Mouse (Mus musculus) limb, embryonic 11.5 days (tissue): ENCODE measurements at regions not wholly inside any gene's neighbourhood (a gene's known extent, or its start where the extent isn't known, plus 50 kb on each side); places are given as distances from the start of the nearest gene placed in this dataset.
"Not testable (repeated sequence)": the region's sequence is repeated elsewhere in the genome, so short reads cannot be mapped to it uniquely, and the experiment has no call there.

ENCODE experiments used
- ATAC-seq: fragments of 200-750 bp; cut with Nextera tagmentation; 2 replicates; pipeline ENCODE4 v1.8.0; 2017; ENCODE audit warnings: low read depth; ENCODE audit not compliant: insufficient number of reproducible peaks, low FRiP score, low TSS enrichment
- DNase-seq: peaks from one replicate; pipeline ENCODE4 v3.0.0-alpha.2; 2015; ENCODE audit warnings: low spot score
- H3K27ac ChIP-seq: fragments of 300-500 bp; sonication (generic); replicated peaks from 2 replicates; pipeline ENCODE4 v1.5.1; 2014; ENCODE audit warnings: low read depth, mild to moderate bottlenecking, low read length
- H3K27me3 ChIP-seq: fragments of 300-500 bp; sonication (generic); 2 replicates; pipeline ENCODE4 v1.6.1; 2014; ENCODE audit warnings: mild to moderate bottlenecking, low read length, mixed read lengths; ENCODE audit not compliant: control insufficient read depth, insufficient read depth
- H3K36me3 ChIP-seq: fragments of 300-500 bp; sonication (generic); 2 replicates; pipeline ENCODE4 v1.6.1; 2014; ENCODE audit warnings: mild to moderate bottlenecking, low read length, moderate library complexity, mixed read lengths; ENCODE audit not compliant: control insufficient read depth, insufficient read depth
- H3K4me1 ChIP-seq: fragments of 300-500 bp; sonication (generic); 2 replicates; pipeline ENCODE4 v1.6.1; 2014; ENCODE audit warnings: low read length, mixed read lengths; ENCODE audit not compliant: control insufficient read depth, insufficient read depth
- H3K4me2 ChIP-seq: fragments of 300-500 bp; sonication (generic); 2 replicates; pipeline ENCODE4 v1.6.1; 2014; ENCODE audit warnings: low read depth, mild to moderate bottlenecking, moderate library complexity; ENCODE audit not compliant: severe bottlenecking
- H3K4me3 ChIP-seq: fragments of 300-500 bp; sonication (generic); 2 replicates; pipeline ENCODE4 v1.5.1; 2014; ENCODE audit warnings: low read depth, low read length
- H3K9ac ChIP-seq: fragments of 300-500 bp; sonication (generic); 2 replicates; pipeline ENCODE4 v1.6.1; 2014; ENCODE audit warnings: mild to moderate bottlenecking, low read length
- H3K9me3 ChIP-seq: fragments of 300-500 bp; sonication (generic); 2 replicates; pipeline ENCODE4 v1.6.1; 2016; ENCODE audit warnings: low read length; ENCODE audit not compliant: control insufficient read depth
- WGBS: fragments of 180-500 bp; shearing (Covaris S2); extraction: QIAGEN DNeasy Blood & Tissue Kit; methylation state at CpG from one replicate; pipeline ENCODE4 v1.1.7; 2014; 5-methylcytosine and 5-hydroxymethylcytosine counted together

- Histone ChIP-seq H3K27me3 (no peaks in the 10 kb centered on the region), H3K27ac (no peak overlapping the region), H3K4me1 (peaks cover 6% of the 10 kb centered on the region; the same call in 1 of the 2 replicates), H3K4me3 (no peak overlapping the region), H3K9me3 (no peaks in the 10 kb centered on the region), H3K36me3 (no peaks in the 10 kb centered on the region), H3K4me2 (no peak overlapping the region), H3K9ac (no peak overlapping the region)
- ATAC-seq (no peak), DNase-seq (no peak)
- 83% methylated on average over 7 of the region's 7 CpGs for WGBS
These were observed 87.7 kb upstream of the Gmds start for GRCm38 (mm10) chr13:32426199-32426598.

DNA sequence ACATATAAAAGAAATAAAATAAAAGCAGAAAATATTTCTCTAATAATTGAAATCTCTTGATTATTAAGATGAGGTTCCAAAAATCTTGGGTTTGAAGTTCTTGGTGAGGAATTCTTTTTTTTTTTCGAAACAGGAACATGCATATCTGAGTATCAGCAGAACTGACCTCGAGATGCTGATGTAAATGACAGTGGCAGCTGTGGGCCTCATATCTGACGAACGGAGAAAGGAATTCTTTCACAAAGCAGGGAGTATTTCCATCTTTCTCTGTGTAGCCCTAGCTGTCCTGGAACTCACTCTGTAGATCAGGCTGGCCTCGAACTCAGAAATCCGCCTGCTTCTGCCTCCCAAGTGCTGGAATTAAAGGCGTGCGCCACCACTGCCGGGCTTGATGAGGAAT is 86.0 kb upstream of the Gmds start:
- H3K4me2 ChIP-seq, H3K9me3 ChIP-seq, H3K27ac ChIP-seq, DNase-seq, H3K4me3 ChIP-seq, H3K36me3 ChIP-seq, ATAC-seq, H3K27me3 ChIP-seq, H3K4me1 ChIP-seq, H3K9ac ChIP-seq: not testable (repeated sequence)
- 92% methylated on average over 9 of the region's 9 CpGs for WGBS

DNA sequence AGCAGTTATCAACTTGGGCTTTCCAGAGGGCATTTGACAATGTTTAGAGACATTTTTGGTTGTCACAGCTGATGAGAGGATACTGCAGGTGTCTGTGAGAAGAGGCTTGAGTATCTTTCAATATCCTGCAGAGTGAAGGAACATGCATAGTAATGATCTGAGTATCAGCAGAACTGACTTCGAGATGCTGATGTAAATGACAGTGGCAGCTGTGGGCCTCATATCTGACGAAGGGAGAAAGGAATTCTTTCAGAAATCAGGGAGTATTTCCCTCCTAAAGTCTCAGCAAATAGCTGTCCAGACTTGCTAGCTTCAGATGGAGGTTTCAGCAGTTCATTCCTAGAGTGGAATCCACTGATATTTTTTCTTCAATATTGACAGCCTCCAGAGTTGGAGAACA is 83.9 kb upstream of the Gmds start:
- H3K27ac ChIP-seq: no peak overlapping the region
- H3K4me3 ChIP-seq: no peak overlapping the region
- no peaks in the 10 kb centered on the region for H3K36me3 ChIP-seq
- no peak overlapping the region for H3K9ac ChIP-seq
- DNase-seq (no peak), ATAC-seq (no peak)
- H3K9me3 ChIP-seq: no peaks in the 10 kb centered on the region
- H3K4me1 ChIP-seq: no peaks in the 10 kb centered on the region
- WGBS: 66% methylated on average over 2 of the region's 2 CpGs
- H3K27me3 ChIP-seq: no peaks in the 10 kb centered on the region
- no peak overlapping the region for H3K4me2 ChIP-seq

DNA sequence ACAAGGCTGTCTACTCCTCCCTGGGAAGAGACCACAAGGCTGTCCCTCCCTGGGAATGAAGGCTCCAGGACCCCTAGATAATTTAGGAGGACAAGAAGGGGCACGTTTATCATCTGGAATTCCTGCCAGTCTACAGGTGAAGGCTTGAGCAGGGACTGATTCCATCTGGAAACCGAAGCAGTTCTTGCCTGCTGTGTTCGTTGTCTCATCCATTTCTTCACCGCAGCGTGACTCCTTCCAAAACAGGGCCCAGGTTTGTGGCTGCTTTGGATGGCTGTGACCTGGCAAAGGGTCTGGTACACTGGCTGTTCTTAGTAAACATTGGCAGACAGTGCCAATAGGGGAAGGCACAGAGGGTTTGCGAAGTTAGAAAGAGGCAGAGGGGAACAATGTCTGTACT is 80.8 kb upstream of the Gmds start:
- Histone ChIP-seq H3K9me3 (no peaks in the 10 kb centered on the region), H3K27ac (no peak overlapping the region), H3K9ac (no peak overlapping the region), H3K36me3 (no peaks in the 10 kb centered on the region), H3K4me1 (no peaks in the 10 kb centered on the region), H3K27me3 (no peaks in the 10 kb centered on the region), H3K4me2 (no peak overlapping the region), H3K4me3 (no peak overlapping the region)
- DNase-seq (no peak), ATAC-seq (no peak)
- WGBS: 68% methylated on average over 6 of the region's 6 CpGs

GRCm38 (mm10) chr13:32418655-32419054 is 80.1 kb upstream of the Gmds start:
- H3K4me3 ChIP-seq: no peak overlapping the region
- no peak for DNase-seq
- no peaks in the 10 kb centered on the region for H3K4me1 ChIP-seq
- 85% methylated on average over 2 of the region's 2 CpGs for WGBS
- no peak overlapping the region for H3K4me2 ChIP-seq
- no peak overlapping the region for H3K27ac ChIP-seq
- ATAC-seq: no peak
- no peaks in the 10 kb centered on the region for H3K9me3 ChIP-seq
- no peaks in the 10 kb centered on the region for H3K36me3 ChIP-seq
- H3K27me3 ChIP-seq: no peaks in the 10 kb centered on the region
- no peak overlapping the region for H3K9ac ChIP-seq

GRCm38 (mm10) chr13:32417907-32418306 is 79.4 kb upstream of the Gmds start:
- H3K9ac ChIP-seq: no peak overlapping the region
- H3K27ac ChIP-seq: no peak overlapping the region
- H3K4me1 ChIP-seq: no peaks in the 10 kb centered on the region
- H3K4me2 ChIP-seq: no peak overlapping the region
- no peak overlapping the region for H3K4me3 ChIP-seq
- no peaks in the 10 kb centered on the region for H3K36me3 ChIP-seq
- ATAC-seq: no peak
- H3K27me3 ChIP-seq: no peaks in the 10 kb centered on the region
- H3K9me3 ChIP-seq: no peaks in the 10 kb centered on the region
- DNase-seq: no peak

- Histone ChIP-seq H3K4me3 (no peak overlapping the region), H3K27ac (no peak overlapping the region), H3K4me2 (no peak overlapping the region), H3K9me3 (no peaks in the 10 kb centered on the region), H3K36me3 (no peaks in the 10 kb centered on the region), H3K27me3 (no peaks in the 10 kb centered on the region), H3K4me1 (no peaks in the 10 kb centered on the region), H3K9ac (no peak overlapping the region)
- ATAC-seq (no peak), DNase-seq (peak; percentile 83)
- 56% methylated on average over 14 of the region's 14 CpGs for WGBS
These were observed 72.9 kb upstream of the Gmds start for GRCm38 (mm10) chr13:32411287-32411935.

GRCm38 (mm10) chr13:32410065-32410464 is 71.5 kb upstream of the Gmds start:
- H3K27me3 ChIP-seq: no peaks in the 10 kb centered on the region

GRCm38 (mm10) chr13:32398616-32399015 is 60.1 kb upstream of the Gmds start:
- ATAC-seq (no peak), DNase-seq (no peak)
- no peak overlapping the region for H3K4me2 ChIP-seq
- H3K36me3 ChIP-seq: no peaks in the 10 kb centered on the region
- 75% methylated on average over 1 of the region's 1 CpGs for WGBS
- H3K27ac ChIP-seq: no peak overlapping the region
- H3K4me3 ChIP-seq: no peak overlapping the region
- no peaks in the 10 kb centered on the region for H3K4me1 ChIP-seq
- no peak overlapping the region for H3K9ac ChIP-seq
- no peaks in the 10 kb centered on the region for H3K9me3 ChIP-seq
- H3K27me3 ChIP-seq: no peaks in the 10 kb centered on the region

More at GRCm38 (mm10) chr13:32410065-32410464, 71.5 kb upstream of the Gmds start:
- WGBS: 65% methylated on average over 6 of the region's 6 CpGs
- Histone ChIP-seq H3K36me3 (no peaks in the 10 kb centered on the region), H3K4me1 (no peaks in the 10 kb centered on the region), H3K4me2 (no peak overlapping the region), H3K9ac (no peak overlapping the region), H3K9me3 (no peaks in the 10 kb centered on the region), H3K4me3 (no peak overlapping the region), H3K27ac (no peak overlapping the region)
- DNase-seq: no peak
- no peak for ATAC-seq
